27 mouse cellular contexts compared by ENCODE assay signal in the genomic region with DNA sequence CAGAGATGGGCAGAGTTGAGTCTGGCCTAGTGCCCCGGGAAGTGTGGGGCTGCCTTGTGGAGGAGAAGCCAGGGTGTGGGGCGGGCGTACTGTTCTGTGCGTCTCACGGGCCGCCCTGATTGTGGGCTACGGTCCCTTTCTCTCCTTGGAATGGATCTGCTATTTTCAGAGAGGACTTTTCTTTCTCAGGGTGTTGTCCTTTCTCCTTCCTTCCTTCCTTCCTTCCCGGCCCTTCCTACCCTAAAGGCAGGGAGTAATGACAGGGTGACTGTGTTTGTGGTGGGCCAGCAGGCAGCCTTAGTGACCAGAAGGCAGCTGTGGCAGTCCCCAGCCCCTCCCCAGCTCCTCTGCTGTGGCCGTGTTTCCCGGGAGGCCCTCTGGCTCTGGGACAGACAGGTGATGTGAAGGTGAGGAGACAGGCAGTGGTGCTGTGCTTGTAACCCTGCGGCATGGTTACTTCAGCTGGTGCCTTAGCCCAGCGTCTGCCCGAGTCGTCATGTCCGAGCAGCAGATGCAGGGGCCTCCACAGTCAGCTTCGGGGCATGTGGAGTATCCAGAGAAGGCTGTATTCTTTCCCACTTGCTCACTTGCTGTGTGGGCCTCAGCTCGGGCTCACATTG. TPM values are rescaled to one million over a fixed set of nuclear protein-coding genes. Genes with fewer than 3 reads are reported as not detected.
DNase-seq lines count a peak whose midpoint lies in the region; ATAC-seq and TF ChIP-seq lines count a peak whose summit lies in the region.
"Had no signal": no experiment of that assay in that cellular context is flagged by ENCODE, and none has a peak within 500 bp of the region (broad histone marks: within the 10 kb centered on the region; RNA-seq: fewer than 3 reads in every experiment).

No protein-coding gene starts in this region.

- H3K4me1 ChIP-seq in lung, postnatal 0 days (ENCODE audit: insufficient read depth, low read depth, low read length) = 0 out of 2 replicates have a peak, but pooled peaks cover 5% of the 10 kb centered on the region
- H3K4me1 ChIP-seq in limb, embryonic 10.5 days = 0 out of 2 replicates have a peak, but pooled peaks cover 4% of the 10 kb centered on the region
- peaks cover 29% of the 10 kb centered on the region for H3K4me1 ChIP-seq in stomach, embryonic 16.5 days (ENCODE audit: control insufficient read depth, insufficient read depth, low read length)
- peaks cover 12% of the 10 kb centered on the region for H3K4me1 ChIP-seq in kidney, embryonic 16.5 days (ENCODE audit: insufficient read depth, low read length)
- H3K4me1 ChIP-seq: midbrain, embryonic 13.5 days had no signal

- peaks cover 18% of the 10 kb centered on the region; the same call in 1 of the 2 replicates for H3K36me3 ChIP-seq in lung, postnatal 0 days (ENCODE audit: insufficient read depth, low read length)
- H3K36me3 ChIP-seq in limb, embryonic 10.5 days = peaks cover 99% of the 10 kb centered on the region
- peaks cover 21% of the 10 kb centered on the region for H3K36me3 ChIP-seq in stomach, embryonic 16.5 days (ENCODE audit: control insufficient read depth, insufficient read depth, low read length)
- H3K36me3 ChIP-seq in kidney, embryonic 16.5 days (ENCODE audit: insufficient read depth, low read length) = peaks cover 29% of the 10 kb centered on the region

- no peaks in the 10 kb centered on the region for H3K9me3 ChIP-seq in lung, postnatal 0 days (ENCODE audit: low read length)
- no peaks in the 10 kb centered on the region for H3K9me3 ChIP-seq in limb, embryonic 10.5 days (replicated peaks)
- no peaks in the 10 kb centered on the region for H3K9me3 ChIP-seq in stomach, embryonic 16.5 days (replicated peaks; ENCODE audit: control insufficient read depth, low read length)
- no peaks in the 10 kb centered on the region for H3K9me3 ChIP-seq in kidney, embryonic 16.5 days (ENCODE audit: low read length)
- H3K9me3 ChIP-seq: G1E; heart, embryonic 13.5 days; hindbrain, embryonic 13.5 days; kidney, embryonic 15.5 days; megakaryocyte, embryonic 14.5 days; midbrain, embryonic 13.5 days had no signal

- H3K4me3 ChIP-seq in lung, postnatal 0 days (ENCODE audit: low read depth, low read length) = no peak overlapping the region
- H3K4me3 ChIP-seq in limb, embryonic 10.5 days = no peak overlapping the region
- no peak overlapping the region for H3K4me3 ChIP-seq in stomach, embryonic 16.5 days (replicated peaks; ENCODE audit: low read length)
- no peak overlapping the region for H3K4me3 ChIP-seq in kidney, embryonic 16.5 days (ENCODE audit: low read length)
- H3K4me3 ChIP-seq: heart, embryonic 13.5 days; hindbrain, embryonic 13.5 days; kidney, embryonic 15.5 days; megakaryocyte, embryonic 14.5 days; midbrain, embryonic 13.5 days had no signal

- TF ChIP-seq EP300 in lung, postnatal 0 days (IDR thresholded peaks at IDR 0.05) = no peak

- no peak overlapping the region for H3K4me2 ChIP-seq in lung, postnatal 0 days (replicated peaks; ENCODE audit: low read depth, low read length)
- H3K4me2 ChIP-seq in stomach, embryonic 16.5 days (ENCODE audit: low read depth, low read length) = peak overlapping the region; percentile 11; the same call in 1 of the 2 replicates
- H3K4me2 ChIP-seq in kidney, embryonic 16.5 days (replicated peaks; ENCODE audit: low read depth, low read length) = no peak overlapping the region
- H3K4me2 ChIP-seq: heart, embryonic 13.5 days; hindbrain, embryonic 13.5 days; kidney, embryonic 15.5 days; midbrain, embryonic 13.5 days had no signal

- DNase-seq in gastrocnemius, postnatal 25 days = peak; percentile 3
- no peak for DNase-seq in gastrocnemius, adult 18-20 months (ENCODE audit: low spot score)
- DNase-seq in lung, postnatal 0 days (ENCODE audit: low spot score) = no peak
- DNase-seq in lung, postnatal 4 days = no peak
- DNase-seq in limb, embryonic 10.5 days (ENCODE audit: low spot score) = no peak
- DNase-seq in layer of hippocampus, adult 11-12 months (ENCODE audit: low spot score) = no peak
- DNase-seq: adrenal gland, postnatal 36 days; cerebellum, adult 11 months; cerebellum, postnatal 25 days; embryo, embryonic 11 days; forebrain, postnatal 0 days; heart, postnatal 36 days; kidney, adult 11 months; kidney, postnatal 4 days; layer of hippocampus, adult 9-11 months; lung, adult 2 months; right cerebral cortex, postnatal 14 days; thymus, postnatal 14 days had no signal

- peak; percentile 11; the same call in 1 of the 2 replicates for ATAC-seq in lung, postnatal 0 days
- no peak for ATAC-seq in stomach, embryonic 16.5 days (ENCODE audit: insufficient read depth, low FRiP score)
- ATAC-seq in kidney, embryonic 16.5 days (ENCODE audit: low FRiP score, low TSS enrichment) = no peak
- ATAC-seq: forebrain, postnatal 0 days; midbrain, embryonic 13.5 days; Patski had no signal

- H3K9ac ChIP-seq in lung, postnatal 0 days (replicated peaks; ENCODE audit: low read depth) = no peak overlapping the region
- 0 out of 2 replicates have a peak overlapping the region, but pooled peaks have one; percentile 12 for H3K9ac ChIP-seq in stomach, embryonic 16.5 days (ENCODE audit: low read length)
- no peak overlapping the region for H3K9ac ChIP-seq in kidney, embryonic 16.5 days (replicated peaks; ENCODE audit: low read length)
- H3K9ac ChIP-seq: forebrain, postnatal 0 days; heart, embryonic 13.5 days; hindbrain, embryonic 13.5 days; kidney, embryonic 15.5 days; midbrain, embryonic 13.5 days had no signal

- 0 out of 2 replicates have a peak overlapping the region, but pooled peaks have one; percentile 32 for H3K27ac ChIP-seq in lung, postnatal 0 days (ENCODE audit: low read length)
- H3K27ac ChIP-seq in limb, embryonic 10.5 days = peak overlapping the region; percentile 12; the same call in 1 of the 2 replicates
- H3K27ac ChIP-seq in stomach, embryonic 16.5 days (ENCODE audit: low read length) = peak overlapping the region; percentile 34
- H3K27ac ChIP-seq in kidney, embryonic 16.5 days (ENCODE audit: low read length) = no peak overlapping the region
- H3K27ac ChIP-seq: heart, embryonic 13.5 days; hindbrain, embryonic 13.5 days; kidney, embryonic 15.5 days; midbrain, embryonic 13.5 days had no signal

- H3K27me3 ChIP-seq in lung, postnatal 0 days (replicated peaks; ENCODE audit: insufficient read depth, low read length) = no peaks in the 10 kb centered on the region
- H3K27me3 ChIP-seq in limb, embryonic 10.5 days (ENCODE audit: low read depth, poor library complexity, severe bottlenecking) = no peaks in the 10 kb centered on the region
- H3K27me3 ChIP-seq in stomach, embryonic 16.5 days (ENCODE audit: control insufficient read depth, insufficient read depth, low read length) = no peaks in the 10 kb centered on the region
- H3K27me3 ChIP-seq in kidney, embryonic 16.5 days (ENCODE audit: insufficient read depth, low read length) = no peaks in the 10 kb centered on the region
- H3K27me3 ChIP-seq: heart, embryonic 13.5 days; hindbrain, embryonic 13.5 days; kidney, embryonic 15.5 days; megakaryocyte, embryonic 14.5 days; midbrain, embryonic 13.5 days; Patski had no signal

- no peak for TF ChIP-seq CTCF in lung, postnatal 0 days (IDR thresholded peaks at IDR 0.05)

- 82% methylated on average over 17 of the region's 17 CpGs for WGBS in lung, postnatal 0 days
- 94% methylated on average over 17 of the region's 17 CpGs for WGBS in limb, embryonic 10.5 days
- 84% methylated on average over 17 of the region's 17 CpGs for WGBS in stomach, embryonic 16.5 days
- WGBS in kidney, embryonic 16.5 days = 93% methylated on average over 17 of the region's 17 CpGs

RNA-seq across cellular contexts. Expression of a gene that starts 30.6 kb away (rescaled TPM):
- 10 to 100 TPM; 35.7 to 41.4 TPM for total RNA-seq in gastrocnemius, postnatal 25 days (2021)
- 10 to 100 TPM; 44.9 to 46.5 TPM for total RNA-seq in gastrocnemius, adult 18-20 months (2021)
- polyA plus RNA-seq in lung, postnatal 0 days (2015; fragmentation: Nextera tagmentation; extraction: Ambion mirVana) = 19.8 and 22.4 TPM in 2 replicates
- polyA plus RNA-seq in limb, embryonic 10.5 days (2016; fragmentation: Nextera tagmentation; extraction: Ambion mirVana) = 11.2 and 12.0 TPM in 2 replicates
- polyA plus RNA-seq in stomach, embryonic 16.5 days (2015; fragmentation: Nextera tagmentation; extraction: Ambion mirVana) = 10.6 TPM in 2 replicates
- polyA plus RNA-seq in kidney, embryonic 16.5 days (2015; fragmentation: Nextera tagmentation; extraction: Ambion mirVana) = 10.9 and 11.3 TPM in 2 replicates
